Mouse (Mus musculus) ES-E14 (cell line): ENCODE measurements at regions not wholly inside any gene's neighbourhood (a gene's known extent, or its start where the extent isn't known, plus 50 kb on each side); places are given as distances from the start of the nearest gene placed in this dataset.

ENCODE experiments used
- CHD2 ChIP-seq: IDR thresholded peaks from 2 replicates; pipeline ENCODE4 v1.6.1; 2014; ENCODE audit warnings: mild to moderate bottlenecking, low read depth, low read length, inconsistent platforms
- HCFC1 ChIP-seq: IDR thresholded peaks from 2 replicates; pipeline ENCODE4 v1.6.1; 2012; ENCODE audit warnings: low read length, inconsistent platforms, borderline replicate concordance; ENCODE audit not compliant: insufficient read depth
- MAFK ChIP-seq: IDR thresholded peaks from 2 replicates; pipeline ENCODE4 v1.6.1; 2014; ENCODE audit warnings: mild to moderate bottlenecking, low read depth, low read length, inconsistent platforms; ENCODE audit not compliant: insufficient read depth
- ZC3H11A ChIP-seq: IDR thresholded peaks from 2 replicates; pipeline ENCODE4 v1.6.1; 2012; ENCODE audit warnings: low read depth, mild to moderate bottlenecking, inconsistent platforms, low read length, borderline replicate concordance
- ZNF384 ChIP-seq: IDR thresholded peaks from 2 replicates; pipeline ENCODE4 v1.6.1; 2012; ENCODE audit warnings: low read depth, low read length, inconsistent platforms

DNA sequence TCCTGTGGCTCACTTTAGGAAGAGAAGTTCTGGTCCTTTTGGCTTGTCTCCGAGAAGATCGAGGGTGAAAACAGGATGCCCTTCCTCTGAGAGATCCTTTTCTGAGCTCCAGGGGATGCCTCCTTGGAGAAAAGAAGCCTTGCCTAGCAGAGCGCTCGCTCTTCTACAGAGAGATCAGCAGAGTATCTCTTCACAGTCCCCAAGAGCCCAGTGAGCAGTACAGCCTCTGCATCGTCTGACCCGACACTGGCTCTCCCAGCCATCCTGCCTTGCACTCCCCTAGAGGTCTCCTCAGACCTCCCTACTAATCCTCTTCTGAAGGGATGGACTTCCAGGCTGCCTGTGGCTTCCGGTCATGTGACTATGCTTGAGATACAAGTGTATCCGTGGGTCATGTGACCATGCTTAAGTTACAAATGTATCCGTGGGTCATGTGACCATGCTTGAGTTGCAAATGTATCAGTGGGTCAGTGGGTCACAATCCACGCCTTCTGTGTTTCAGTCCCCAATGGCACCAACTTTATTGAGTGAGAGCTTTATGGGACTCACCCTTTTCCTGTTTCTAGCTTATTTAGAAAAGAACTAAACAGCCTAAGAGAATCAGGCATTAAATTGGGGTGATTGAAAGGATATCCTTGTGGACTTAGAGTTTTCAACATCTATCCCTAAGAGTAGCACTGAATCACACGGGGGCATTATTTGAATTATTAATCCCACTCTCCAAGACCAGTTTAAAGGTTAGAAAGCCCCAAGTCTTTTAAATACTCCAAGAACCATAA lies 59.8 kb upstream of the Cpm start:
- TF ChIP-seq ZNF384 (no peak), CHD2 (no peak), MAFK (no peak), HCFC1 (no peak), ZC3H11A (no peak)
